Mouse (Mus musculus) cerebellum, adult 2 months (tissue): ENCODE measurements around the gene Myh9.

Experiments used
- CTCF ChIP-seq: fragments of 200-500 bp; IDR thresholded peaks from 2 replicates; pipeline ENCODE4 v1.5.1; 2011; ENCODE audit warnings: low read depth, mild to moderate bottlenecking, control low read depth, low read length, moderate library complexity, borderline replicate concordance; ENCODE audit not compliant: insufficient read depth
- POLR2A ChIP-seq: fragments of 200-500 bp; IDR thresholded peaks from 2 replicates; pipeline ENCODE4 v1.6.1; 2011; ENCODE audit warnings: low read length, control low read depth, borderline replicate concordance; ENCODE audit not compliant: insufficient read depth

- no peak for TF ChIP-seq CTCF
- TF ChIP-seq POLR2A: no peak
These were observed 43.1 kb downstream of the Myh9 start for GRCm38 (mm10) chr15:77798664-77799490.
